Mouse (Mus musculus): ENCODE measurements around the gene Olfr1105. TPM values are rescaled to one million over a fixed set of nuclear protein-coding genes. Genes with fewer than 3 reads are reported as not detected.

The Olfr1105 gene
- not detected in 2 replicates for polyA plus RNA-seq (2016; fragmentation: Nextera tagmentation; extraction: Ambion mirVana)

DNA sequence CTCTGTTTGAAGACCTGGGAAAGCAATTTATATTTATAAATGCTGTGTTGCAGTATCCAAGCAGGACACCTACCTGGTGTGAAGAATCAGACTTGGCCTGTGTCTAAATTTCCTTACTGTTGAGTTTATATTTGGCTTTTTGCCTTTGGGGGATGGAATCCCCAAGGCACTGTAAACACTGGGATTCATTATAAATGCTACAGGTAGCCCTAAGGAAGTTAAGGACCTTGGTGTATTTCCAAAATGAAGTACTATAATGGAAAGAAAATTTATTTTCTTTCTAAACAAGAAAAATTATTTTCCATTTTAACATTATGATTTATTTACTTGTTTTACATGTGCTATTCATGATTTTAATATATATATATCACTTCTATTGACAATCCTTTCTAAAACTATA lies at the start of gene Olfr1105:
Gene Olfr1105 (minus strand): TSS at position 101 of the 400 bp plus-strand sequence.
- H3K36me3 ChIP-seq, result no peaks in the 10 kb centered on the region
- H3K4me2 ChIP-seq (replicated peaks), result no peak within 1 kb of the TSS
- H3K27ac ChIP-seq, result no peak within 1 kb of the TSS
- H3K9me3 ChIP-seq, result no peaks in the 10 kb centered on the region
- no peak within 1 kb of the TSS for H3K4me3 ChIP-seq
- H3K9ac ChIP-seq, result no peak within 1 kb of the TSS
- no peaks in the 10 kb centered on the region for H3K4me1 ChIP-seq
- no peaks in the 10 kb centered on the region for H3K27me3 ChIP-seq
- ATAC-seq (ENCODE audit: insufficient number of reproducible peaks, insufficient read depth, low FRiP score, low TSS enrichment), result no peak

DNA sequence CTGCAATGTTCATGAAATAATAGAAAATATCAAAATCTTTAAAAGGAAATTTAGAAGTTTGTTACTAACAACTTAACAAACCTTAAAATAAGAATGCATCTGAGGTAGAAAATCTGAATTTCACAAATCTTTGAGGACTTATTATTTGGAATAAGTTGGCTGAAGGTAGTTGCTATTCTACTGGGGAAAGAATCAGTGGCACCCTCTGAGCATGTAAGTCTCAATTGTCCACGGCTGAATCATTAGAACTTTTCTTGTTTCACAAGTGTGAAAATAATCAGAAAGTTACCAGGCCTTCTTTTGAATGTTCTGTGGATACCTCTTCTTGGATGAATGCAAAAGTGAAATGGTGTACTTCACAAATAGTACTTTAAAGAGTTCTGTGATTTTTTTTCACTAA lies 39.4 kb upstream of the Olfr1105 start, which contains the start of gene Olfr1107:
Gene Olfr1107 (minus strand): TSS at position 101 of the 400 bp plus-strand sequence.
- H3K4me2 ChIP-seq (replicated peaks), result no peak within 1 kb of the TSS
- H3K36me3 ChIP-seq, result no peaks in the 10 kb centered on the region
- no peak within 1 kb of the TSS for H3K27ac ChIP-seq
- no peak within 1 kb of the TSS for H3K9ac ChIP-seq
- no peak within 1 kb of the TSS for H3K4me3 ChIP-seq
- H3K4me1 ChIP-seq, result no peaks in the 10 kb centered on the region
- 85% methylated on average over 1 of the region's 1 CpGs for WGBS
- no peaks in the 10 kb centered on the region for H3K9me3 ChIP-seq
- H3K27me3 ChIP-seq, result no peaks in the 10 kb centered on the region
- no peak for ATAC-seq (ENCODE audit: insufficient number of reproducible peaks, insufficient read depth, low FRiP score, low TSS enrichment)

DNA sequence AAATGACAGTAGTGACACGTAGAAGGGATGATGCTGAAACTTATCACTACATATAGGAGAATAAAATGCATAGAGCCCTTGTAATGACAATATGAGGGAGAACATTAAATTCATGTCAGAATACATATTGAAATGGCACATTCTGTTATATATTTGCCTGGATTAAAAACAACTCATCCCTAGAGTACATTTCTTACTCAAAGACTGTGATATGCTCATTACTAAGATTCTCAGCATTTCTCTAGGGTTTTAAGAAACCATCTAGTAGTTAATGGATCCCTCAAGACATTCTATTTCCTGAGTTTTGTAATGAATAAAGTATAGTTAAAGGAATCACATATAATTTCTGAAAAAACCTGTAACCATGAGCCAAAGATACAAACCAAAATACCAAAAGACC lies 15.8 kb upstream of the Olfr1105 start, which contains the start of gene Olfr1106:
Gene Olfr1106 (minus strand): TSS at position 101 of the 400 bp plus-strand sequence.
- H3K4me1 ChIP-seq, result no peaks in the 10 kb centered on the region
- H3K4me3 ChIP-seq, result no peak within 1 kb of the TSS
- H3K27me3 ChIP-seq, result no peaks in the 10 kb centered on the region
- no peak for ATAC-seq (ENCODE audit: insufficient number of reproducible peaks, insufficient read depth, low FRiP score, low TSS enrichment)
- no peak within 1 kb of the TSS for H3K4me2 ChIP-seq (replicated peaks)
- no peaks in the 10 kb centered on the region for H3K9me3 ChIP-seq
- 77% methylated on average over 1 of the region's 1 CpGs for WGBS
- no peaks in the 10 kb centered on the region for H3K36me3 ChIP-seq
- H3K9ac ChIP-seq, result no peak within 1 kb of the TSS
- H3K27ac ChIP-seq, result no peak within 1 kb of the TSS

DNA sequence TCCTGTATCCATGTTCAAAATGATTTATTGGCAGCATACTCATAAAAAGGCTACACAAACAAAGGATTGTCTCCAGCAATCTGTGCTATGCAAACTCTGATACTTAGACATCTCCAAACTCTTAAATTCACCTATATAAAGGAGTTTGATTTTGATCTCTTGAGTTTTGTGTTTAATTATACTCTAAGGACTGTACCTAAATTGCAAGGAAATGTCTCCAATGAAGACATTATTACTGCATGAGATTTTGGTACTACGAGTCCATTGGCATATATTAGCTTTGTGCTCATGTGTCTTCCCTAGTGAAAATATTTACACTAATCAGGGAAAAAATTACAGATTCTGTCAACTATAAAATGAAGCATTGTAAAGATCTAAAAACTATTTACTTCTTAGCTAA lies 9.4 kb downstream of the Olfr1105 start, which contains the start of gene Olfr1104:
Gene Olfr1104 (minus strand): TSS at position 101 of the 400 bp plus-strand sequence.
- H3K4me1 ChIP-seq, result no peaks in the 10 kb centered on the region
- no peak within 1 kb of the TSS for H3K4me3 ChIP-seq
- no peak within 1 kb of the TSS for H3K27ac ChIP-seq
- H3K9me3 ChIP-seq, result no peaks in the 10 kb centered on the region
- H3K36me3 ChIP-seq, result no peaks in the 10 kb centered on the region
- ATAC-seq (ENCODE audit: insufficient number of reproducible peaks, insufficient read depth, low FRiP score, low TSS enrichment), result no peak
- WGBS, result 76% methylated on average over 1 of the region's 1 CpGs
- no peak within 1 kb of the TSS for H3K4me2 ChIP-seq (replicated peaks)
- H3K9ac ChIP-seq, result no peak within 1 kb of the TSS
- no peaks in the 10 kb centered on the region for H3K27me3 ChIP-seq

DNA sequence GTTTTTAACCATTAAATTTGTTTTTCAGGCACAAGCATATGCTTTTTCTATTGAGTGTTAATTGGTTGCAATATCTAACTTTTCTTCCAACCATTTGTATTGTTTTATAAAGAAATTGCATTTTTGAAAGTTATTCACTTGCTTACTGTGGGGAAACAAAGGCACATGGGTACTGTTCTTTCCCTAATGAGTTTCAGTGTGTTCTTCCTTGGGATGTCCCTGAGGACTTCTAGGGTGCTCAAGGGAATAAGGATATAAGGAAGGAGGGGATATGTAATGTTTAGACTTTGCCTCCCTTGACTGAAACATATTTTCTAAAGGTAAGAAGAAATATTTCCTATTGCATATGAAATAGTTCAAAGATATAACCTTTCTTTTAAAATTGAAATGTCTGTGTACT lies 38.2 kb downstream of the Olfr1105 start, which contains the start of gene Olfr1102:
Gene Olfr1102 (plus strand): TSS at position 301 of the 400 bp plus-strand sequence.
- Histone ChIP-seq H3K36me3 (no peaks in the 10 kb centered on the region), H3K4me1 (no peaks in the 10 kb centered on the region)

DNA sequence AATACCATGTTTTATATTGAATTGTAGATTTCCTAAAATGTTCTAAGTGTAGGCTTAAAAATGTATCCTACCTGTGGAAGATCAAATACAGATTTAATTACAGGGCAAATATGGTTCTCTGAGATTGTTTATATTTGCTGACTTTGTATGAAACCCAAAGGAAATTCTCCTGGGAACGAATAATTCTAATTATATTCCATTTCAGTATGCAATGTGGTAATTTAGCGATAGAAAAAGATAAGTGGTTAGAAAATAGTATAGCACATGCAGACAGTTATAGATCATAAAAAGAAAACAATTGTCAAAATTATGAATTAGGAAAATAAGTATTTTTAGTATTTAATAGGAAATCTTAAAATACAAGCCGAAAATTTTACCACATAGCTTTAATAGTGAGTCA lies 45.2 kb downstream of the Olfr1105 start, which contains the start of gene Olfr1101:
Gene Olfr1101 (minus strand): TSS at position 101 of the 400 bp plus-strand sequence.
- Histone ChIP-seq H3K27ac (no peak within 1 kb of the TSS), H3K4me2 (replicated peaks) (no peak within 1 kb of the TSS), H3K9ac (no peak within 1 kb of the TSS), H3K4me1 (no peaks in the 10 kb centered on the region), H3K4me3 (no peak within 1 kb of the TSS), H3K36me3 (no peaks in the 10 kb centered on the region), H3K27me3 (no peaks in the 10 kb centered on the region), H3K9me3 (no peaks in the 10 kb centered on the region)
- WGBS, result 84% methylated on average over 3 of the region's 3 CpGs
- no peak for ATAC-seq (ENCODE audit: insufficient number of reproducible peaks, insufficient read depth, low FRiP score, low TSS enrichment)

More for the DNA sequence above, 38.2 kb downstream of the Olfr1105 start, which contains the start of gene Olfr1102:
- no peak within 1 kb of the TSS for H3K27ac ChIP-seq
- no peak within 1 kb of the TSS for H3K4me2 ChIP-seq (replicated peaks)
- ATAC-seq (ENCODE audit: insufficient number of reproducible peaks, insufficient read depth, low FRiP score, low TSS enrichment), result no peak
- no peak within 1 kb of the TSS for H3K4me3 ChIP-seq
- no peak within 1 kb of the TSS for H3K9ac ChIP-seq
- no peaks in the 10 kb centered on the region for H3K9me3 ChIP-seq
- H3K27me3 ChIP-seq, result no peaks in the 10 kb centered on the region

Other genes starting within 250 kb of the Olfr1105 start
- gene Olfr141, start 226.5 kb downstream of the Olfr1105 start, polyA plus RNA-seq (2016; fragmentation: Nextera tagmentation; extraction: Ambion mirVana), result not detected in 2 replicates
- not detected in 2 replicates for gene Olfr1094, start 211.9 kb downstream of the Olfr1105 start, polyA plus RNA-seq (2016; fragmentation: Nextera tagmentation; extraction: Ambion mirVana)
- gene Olfr1095, start 184.8 kb downstream of the Olfr1105 start, polyA plus RNA-seq (2016; fragmentation: Nextera tagmentation; extraction: Ambion mirVana), result not detected in 2 replicates
- not detected in 2 replicates for gene Gm13723, start 161.7 kb downstream of the Olfr1105 start, polyA plus RNA-seq (2016; fragmentation: Nextera tagmentation; extraction: Ambion mirVana)
- not detected in 2 replicates for gene Olfr1097, start 144.3 kb downstream of the Olfr1105 start, polyA plus RNA-seq (2016; fragmentation: Nextera tagmentation; extraction: Ambion mirVana)
- gene Olfr1098, start 112.0 kb downstream of the Olfr1105 start, polyA plus RNA-seq (2016; fragmentation: Nextera tagmentation; extraction: Ambion mirVana), result not detected in 2 replicates
- not detected in 2 replicates for gene Olfr1099, start 75.8 kb downstream of the Olfr1105 start, polyA plus RNA-seq (2016; fragmentation: Nextera tagmentation; extraction: Ambion mirVana)
- gene Olfr1100, start 56.6 kb downstream of the Olfr1105 start, polyA plus RNA-seq (2016; fragmentation: Nextera tagmentation; extraction: Ambion mirVana), result not detected in 2 replicates
- not detected in 2 replicates for gene Olfr1101, start 45.3 kb downstream of the Olfr1105 start, polyA plus RNA-seq (2016; fragmentation: Nextera tagmentation; extraction: Ambion mirVana)
- not detected in 2 replicates for gene Olfr1102, start 38.1 kb downstream of the Olfr1105 start, polyA plus RNA-seq (2016; fragmentation: Nextera tagmentation; extraction: Ambion mirVana)
- gene Olfr1104, start 9.5 kb downstream of the Olfr1105 start, polyA plus RNA-seq (2016; fragmentation: Nextera tagmentation; extraction: Ambion mirVana), result not detected in 2 replicates
- gene Olfr1106, start 15.7 kb upstream of the Olfr1105 start, polyA plus RNA-seq (2016; fragmentation: Nextera tagmentation; extraction: Ambion mirVana), result not detected in 2 replicates
- not detected in 2 replicates for gene Olfr1107, start 39.3 kb upstream of the Olfr1105 start, polyA plus RNA-seq (2016; fragmentation: Nextera tagmentation; extraction: Ambion mirVana)
- gene Olfr1109, start 59.5 kb upstream of the Olfr1105 start, polyA plus RNA-seq (2016; fragmentation: Nextera tagmentation; extraction: Ambion mirVana), result not detected in 2 replicates
- gene Olfr259, start 78.0 kb upstream of the Olfr1105 start, polyA plus RNA-seq (2016; fragmentation: Nextera tagmentation; extraction: Ambion mirVana), result not detected in 2 replicates
- not detected in 2 replicates for gene Olfr1110, start 103.8 kb upstream of the Olfr1105 start, polyA plus RNA-seq (2016; fragmentation: Nextera tagmentation; extraction: Ambion mirVana)
- gene Olfr1111, start 116.1 kb upstream of the Olfr1105 start, polyA plus RNA-seq (2016; fragmentation: Nextera tagmentation; extraction: Ambion mirVana), result not detected in 2 replicates
- gene Olfr1112, start 151.3 kb upstream of the Olfr1105 start, polyA plus RNA-seq (2016; fragmentation: Nextera tagmentation; extraction: Ambion mirVana), result not detected in 2 replicates
- not detected in 2 replicates for gene Olfr1113, start 172.4 kb upstream of the Olfr1105 start, polyA plus RNA-seq (2016; fragmentation: Nextera tagmentation; extraction: Ambion mirVana)
- gene Olfr1115, start 211.5 kb upstream of the Olfr1105 start, polyA plus RNA-seq (2016; fragmentation: Nextera tagmentation; extraction: Ambion mirVana), result not detected in 2 replicates
- gene Olfr1116, start 231.0 kb upstream of the Olfr1105 start, polyA plus RNA-seq (2016; fragmentation: Nextera tagmentation; extraction: Ambion mirVana), result not detected in 2 replicates